Comparison of ENCODE assay signal across 12 mouse cellular contexts in genomic region chr6:83536028-83536794, GRCm38 (mm10). TPM values are rescaled to one million over a fixed set of nuclear protein-coding genes. Genes with fewer than 3 reads are reported as not detected.
A peak's percentile ranks its signal among the peaks of the same experiment; 100 is the strongest.
DNase-seq lines count a peak whose midpoint lies in the region; ATAC-seq and TF ChIP-seq lines count a peak whose summit lies in the region.
"Had no signal": no experiment of that assay in that cellular context is flagged by ENCODE, and none has a peak within 500 bp of the region (broad histone marks: within the 10 kb centered on the region; RNA-seq: fewer than 3 reads in every experiment).

Actg2 (minus strand) TSS chr6:83536265.

- H3K4me3 ChIP-seq in heart, embryonic 15.5 days = no peak within 1 kb of the TSS
- peak within 1 kb of the TSS; percentile 23 for H3K4me3 ChIP-seq in intestine, postnatal 0 days (ENCODE audit: low read depth, low read length)
- H3K4me3 ChIP-seq: layer of hippocampus, adult 2 months; neural tube, embryonic 13.5 days had no signal

- DNase-seq in heart, adult 9 months (ENCODE audit: low spot score in 2 of 2) = no peak
- peak; percentile 18 for DNase-seq in urinary bladder, postnatal 14 days (ENCODE audit: low spot score)
- DNase-seq in urinary bladder, postnatal 25 days (ENCODE audit: low spot score) = no peak
- DNase-seq in liver = no peak
- DNase-seq in spleen, adult 12 weeks (ENCODE audit: low spot score) = no peak

- no peak for ATAC-seq in heart, embryonic 15.5 days (replicated peaks; ENCODE audit: insufficient number of reproducible peaks, insufficient read depth, low FRiP score, low read depth)
- peak; percentile 43; the same call in 1 of the 2 replicates for ATAC-seq in intestine, postnatal 0 days
- ATAC-seq in megakaryocyte-erythroid progenitor cell, adult 5-6 weeks (replicated peaks; ENCODE audit: low FRiP score, low TSS enrichment, poor library complexity, severe bottlenecking) = no peak

- no peaks in the 10 kb centered on the region; the same call in 1 of the 2 replicates for H3K27me3 ChIP-seq in heart, embryonic 15.5 days
- no peaks in the 10 kb centered on the region for H3K27me3 ChIP-seq in intestine, postnatal 0 days (replicated peaks; ENCODE audit: control insufficient read depth, insufficient read depth, low read length)
- H3K27me3 ChIP-seq: neural tube, embryonic 13.5 days had no signal

- no peaks in the 10 kb centered on the region for H3K9me3 ChIP-seq in heart, embryonic 15.5 days (replicated peaks)
- no peaks in the 10 kb centered on the region for H3K9me3 ChIP-seq in intestine, postnatal 0 days (ENCODE audit: control insufficient read depth)
- H3K9me3 ChIP-seq: neural tube, embryonic 13.5 days had no signal

- peaks cover 8% of the 10 kb centered on the region; the same call in 1 of the 2 replicates for H3K4me1 ChIP-seq in heart, embryonic 15.5 days (replicated peaks)
- H3K4me1 ChIP-seq in intestine, postnatal 0 days (replicated peaks; ENCODE audit: control insufficient read depth, insufficient read depth, low read length) = no peaks in the 10 kb centered on the region
- H3K4me1 ChIP-seq: neural tube, embryonic 13.5 days had no signal

- no peak within 1 kb of the TSS for H3K9ac ChIP-seq in heart, embryonic 15.5 days
- peak within 1 kb of the TSS; percentile 46 for H3K9ac ChIP-seq in intestine, postnatal 0 days (ENCODE audit: low read depth, low read length)
- H3K9ac ChIP-seq: neural tube, embryonic 13.5 days had no signal

- WGBS in heart, embryonic 15.5 days = 69% methylated on average over 12 of the region's 12 CpGs
- WGBS in intestine, postnatal 0 days = 58% methylated on average over 12 of the region's 12 CpGs

- no peak for TF ChIP-seq CTCF in intestine, postnatal 0 days (IDR thresholded peaks at IDR 0.05; ENCODE audit: low read depth)

- H3K4me2 ChIP-seq in heart, embryonic 15.5 days = no peak within 1 kb of the TSS
- peak within 1 kb of the TSS; percentile 43 for H3K4me2 ChIP-seq in intestine, postnatal 0 days (replicated peaks; ENCODE audit: low read depth)
- H3K4me2 ChIP-seq: neural tube, embryonic 13.5 days had no signal

- H3K36me3 ChIP-seq in heart, embryonic 15.5 days = no peaks in the 10 kb centered on the region
- no peaks in the 10 kb centered on the region for H3K36me3 ChIP-seq in intestine, postnatal 0 days (ENCODE audit: control insufficient read depth, insufficient read depth)
- H3K36me3 ChIP-seq: neural tube, embryonic 13.5 days had no signal

- no peak within 1 kb of the TSS; the same call in 1 of the 2 replicates for H3K27ac ChIP-seq in heart, embryonic 15.5 days
- peak within 1 kb of the TSS; percentile 82 for H3K27ac ChIP-seq in intestine, postnatal 0 days (ENCODE audit: low read depth, low read length)
- H3K27ac ChIP-seq: layer of hippocampus, adult 2 months; macrophage; neural tube, embryonic 13.5 days had no signal

RNA-seq across cellular contexts. Expression of gene Actg2, which starts in this region (rescaled TPM):
- 17.5 and 41.6 TPM in 2 replicates for polyA plus RNA-seq in heart, embryonic 15.5 days (2015; fragmentation: Nextera tagmentation; extraction: Ambion mirVana)
- polyA plus RNA-seq in intestine, postnatal 0 days (2015; fragmentation: Nextera tagmentation; extraction: Ambion mirVana) = 2,265 and 2,375 TPM in 2 replicates
- not detected in 2 replicates for total RNA-seq in megakaryocyte-erythroid progenitor cell, adult 5-6 weeks (2014; fragmentation: Nextera tagmentation)
- total RNA-seq in megakaryocyte-erythroid progenitor cell, adult 5-6 weeks (2017) = not detected in 2 replicates
- total RNA-seq: common myeloid progenitor, adult 5-6 weeks; layer of hippocampus, adult 2 months had no signal
- polyA plus RNA-seq: macrophage had no signal

Comparison
In these comparisons a context has a peak if more than half of its experiments do, and no peak if none do; other contexts are left out.
1. RNA of gene Actg2 (polyA plus RNA-seq): 2,265 to 2,375 TPM in intestine, postnatal 0 days; 17.5 to 41.6 TPM in heart, embryonic 15.5 days; every median in the first group is over 10 times any median in the second.